Comparison of ENCODE assay signal across 7 mouse cellular contexts in genomic region chr7:70348977-70349615, GRCm38 (mm10). TPM values are rescaled to one million over a fixed set of nuclear protein-coding genes. Genes with fewer than 3 reads are reported as not detected.
DNase-seq lines count a peak whose midpoint lies in the region; ATAC-seq and TF ChIP-seq lines count a peak whose summit lies in the region.

No protein-coding gene starts in this region.

- peak overlapping the region; percentile 72 for H3K4me2 ChIP-seq in forebrain, embryonic 15.5 days (replicated peaks)
- H3K4me2 ChIP-seq in neural tube, embryonic 15.5 days: peak overlapping the region; percentile 89

- H3K9ac ChIP-seq in forebrain, embryonic 15.5 days (replicated peaks): peak overlapping the region; percentile 55
- peak overlapping the region; percentile 27; the same call in 1 of the 2 replicates for H3K9ac ChIP-seq in neural tube, embryonic 15.5 days (replicated peaks)

- peak; percentile 1 for DNase-seq in lung, adult 2 months
- DNase-seq in lung, postnatal 10 days: no peak
- peak; percentile 51 for DNase-seq in limb, embryonic 10.5 days (ENCODE audit: low spot score)
- DNase-seq in adrenal gland, adult 18-20 months (ENCODE audit: low spot score in 2 of 2): no peak
- no peak for DNase-seq in layer of hippocampus, postnatal 36 days

- no peak for TF ChIP-seq CTCF in lung, adult 2 months (IDR thresholded peaks at IDR 0.05; ENCODE audit: insufficient read depth, low read length)

- 50% methylated on average over 11 of the region's 11 CpGs for WGBS in lung, adult 2 months
- WGBS in forebrain, embryonic 15.5 days: 5% methylated on average over 11 of the region's 11 CpGs
- under 1% methylated on average over 11 of the region's 11 CpGs for WGBS in limb, embryonic 10.5 days
- 18% methylated on average over 11 of the region's 11 CpGs for WGBS in neural tube, embryonic 15.5 days

- H3K36me3 ChIP-seq in forebrain, embryonic 15.5 days: no peaks in the 10 kb centered on the region
- no peaks in the 10 kb centered on the region for H3K36me3 ChIP-seq in limb, embryonic 10.5 days
- H3K36me3 ChIP-seq in neural tube, embryonic 15.5 days: no peaks in the 10 kb centered on the region

- H3K27ac ChIP-seq in forebrain, embryonic 15.5 days (replicated peaks): peak overlapping the region; percentile 92
- H3K27ac ChIP-seq in limb, embryonic 10.5 days: peak overlapping the region; percentile 99
- peak overlapping the region; percentile 88 for H3K27ac ChIP-seq in neural tube, embryonic 15.5 days (replicated peaks)

- peaks cover 2% of the 10 kb centered on the region for H3K4me1 ChIP-seq in lung, adult 2 months (ENCODE audit: control insufficient read depth, insufficient read depth, low read length)
- H3K4me1 ChIP-seq in forebrain, embryonic 15.5 days: peaks cover 30% of the 10 kb centered on the region
- H3K4me1 ChIP-seq in limb, embryonic 10.5 days: peaks cover 89% of the 10 kb centered on the region
- peaks cover 55% of the 10 kb centered on the region for H3K4me1 ChIP-seq in neural tube, embryonic 15.5 days

- TF ChIP-seq POLR2A in lung, adult 2 months (IDR thresholded peaks at IDR 0.05; ENCODE audit: borderline replicate concordance, extremely low read depth, low read depth, low read length): no peak

- ATAC-seq in forebrain, embryonic 15.5 days (replicated peaks): no peak
- ATAC-seq in neural tube, embryonic 15.5 days (ENCODE audit: low FRiP score): no peak

- H3K4me3 ChIP-seq in lung, adult 2 months (replicated peaks; ENCODE audit: extremely low read depth, low read depth, low read length): no peak overlapping the region
- peak overlapping the region; percentile 53 for H3K4me3 ChIP-seq in forebrain, embryonic 15.5 days
- H3K4me3 ChIP-seq in limb, embryonic 10.5 days: peak overlapping the region; percentile 67
- H3K4me3 ChIP-seq in neural tube, embryonic 15.5 days (replicated peaks): peak overlapping the region; percentile 10

- H3K27me3 ChIP-seq in forebrain, embryonic 15.5 days: peaks cover 66% of the 10 kb centered on the region
- peaks cover 30% of the 10 kb centered on the region for H3K27me3 ChIP-seq in limb, embryonic 10.5 days (ENCODE audit: low read depth, poor library complexity, severe bottlenecking)
- H3K27me3 ChIP-seq in neural tube, embryonic 15.5 days (replicated peaks): peaks cover 13% of the 10 kb centered on the region

- H3K9me3 ChIP-seq in forebrain, embryonic 15.5 days: no peaks in the 10 kb centered on the region
- no peaks in the 10 kb centered on the region for H3K9me3 ChIP-seq in limb, embryonic 10.5 days (replicated peaks)
- H3K9me3 ChIP-seq in neural tube, embryonic 15.5 days (replicated peaks): no peaks in the 10 kb centered on the region

RNA-seq across cellular contexts. Expression of gene Nr2f2, which starts 17.4 kb away (rescaled TPM):
- polyA plus RNA-seq in lung, adult 2 months (2012; rRNA removed): 231 and 263 TPM in 2 replicates
- polyA plus RNA-seq in forebrain, embryonic 15.5 days (2015; fragmentation: Nextera tagmentation; extraction: Ambion mirVana): 76.2 and 95.0 TPM in 2 replicates
- 48.0 and 56.8 TPM in 2 replicates for polyA plus RNA-seq in limb, embryonic 10.5 days (2016; fragmentation: Nextera tagmentation; extraction: Ambion mirVana)
- 60.3 and 62.5 TPM in 2 replicates for polyA plus RNA-seq in neural tube, embryonic 15.5 days (2015; fragmentation: Nextera tagmentation; extraction: Ambion mirVana)
- total RNA-seq in adrenal gland, adult 18-20 months (2021): 100 to 1,000 TPM in 1 of 2 experiments, 10 to 100 TPM in 1; 99.3 to 123 TPM
- total RNA-seq in layer of hippocampus, postnatal 36 days (2021): 10 to 100 TPM; 41.7 to 50.4 TPM

Comparison
In these comparisons a context has a peak if more than half of its experiments do, and no peak if none do; other contexts are left out.
1. DNase-seq: peak in lung, adult 2 months (single experiment) and limb, embryonic 10.5 days (single experiment); none in lung, postnatal 10 days (single experiment), adrenal gland, adult 18-20 months (0 of 2) and layer of hippocampus, postnatal 36 days (0 of 2).
2. Peak in every context shown above with its lines, with median percentiles within 50 percentile points of each other: H3K27ac ChIP-seq.